Mouse (Mus musculus) midbrain, postnatal 0 days (tissue): ENCODE measurements at regions not wholly inside any gene's neighbourhood (a gene's known extent, or its start where the extent isn't known, plus 50 kb on each side); places are given as distances from the start of the nearest gene placed in this dataset.

ENCODE experiments used
- ATAC-seq: fragments of 200-750 bp; cut with Nextera tagmentation; 2 replicates; pipeline ENCODE4 v1.8.0; 2017; ENCODE audit warnings: moderate number of reproducible peaks, mild to moderate bottlenecking, moderate TSS enrichment, moderate library complexity; ENCODE audit not compliant: low FRiP score
- DNase-seq: peaks from one replicate; pipeline ENCODE4 v3.0.0-alpha.2; 2015; ENCODE audit warnings: low spot score
- H3K27ac ChIP-seq: fragments of 300-500 bp; sonication (generic); 2 replicates; pipeline ENCODE4 v1.5.1; 2014; ENCODE audit warnings: low read depth, mild to moderate bottlenecking, low read length, mixed read lengths
- H3K27me3 ChIP-seq: fragments of 300-500 bp; sonication (generic); 2 replicates; pipeline ENCODE4 v1.6.1; 2014; ENCODE audit warnings: low read length, control low read depth, mixed read lengths; ENCODE audit not compliant: insufficient read depth
- H3K36me3 ChIP-seq: fragments of 300-500 bp; sonication (generic); 2 replicates; pipeline ENCODE4 v1.6.1; 2014; ENCODE audit warnings: low read length, control low read depth, mixed read lengths; ENCODE audit not compliant: insufficient read depth
- H3K4me1 ChIP-seq: fragments of 300-500 bp; sonication (generic); 2 replicates; pipeline ENCODE4 v1.6.1; 2014; ENCODE audit warnings: mild to moderate bottlenecking, control low read depth, antibody characterized with exemption, low read length, mixed read lengths; ENCODE audit not compliant: insufficient read depth
- H3K4me2 ChIP-seq: fragments of 300-500 bp; sonication (generic); 2 replicates; pipeline ENCODE4 v1.6.1; 2014; ENCODE audit warnings: low read depth, mild to moderate bottlenecking, low read length, mixed read lengths; ENCODE audit not compliant: poor library complexity, severe bottlenecking
- H3K4me3 ChIP-seq: fragments of 300-500 bp; sonication (generic); 2 replicates; pipeline ENCODE4 v1.5.1; 2014; ENCODE audit warnings: low read depth, mild to moderate bottlenecking, low read length, moderate library complexity
- H3K9ac ChIP-seq: fragments of 300-500 bp; sonication (generic); replicated peaks from 2 replicates; pipeline ENCODE4 v1.6.1; 2014; ENCODE audit warnings: mild to moderate bottlenecking, low read length, moderate library complexity, mixed read lengths; ENCODE audit not compliant: poor library complexity, severe bottlenecking
- H3K9me3 ChIP-seq: fragments of 300-500 bp; sonication (generic); 2 replicates; pipeline ENCODE4 v1.6.1; 2016; ENCODE audit warnings: low read length, control low read depth
- CTCF ChIP-seq: IDR thresholded peaks from 2 replicates; pipeline ENCODE4 v1.5.1; 2016; ENCODE audit warnings: antibody characterized with exemption, mild to moderate bottlenecking
- WGBS: fragments of 180-500 bp; shearing (Covaris S2); extraction: QIAGEN DNeasy Blood & Tissue Kit; methylation state at CpG from one replicate; pipeline ENCODE4 v1.1.7; 2014; 5-methylcytosine and 5-hydroxymethylcytosine counted together

- H3K4me2 ChIP-seq, result no peak overlapping the region
- no peak overlapping the region for H3K27ac ChIP-seq
- no peaks in the 10 kb centered on the region for H3K9me3 ChIP-seq
- H3K36me3 ChIP-seq, result no peaks in the 10 kb centered on the region
- peak; percentile 72 for DNase-seq
- H3K4me3 ChIP-seq, result no peak overlapping the region
- no peak overlapping the region for H3K9ac ChIP-seq
- TF ChIP-seq CTCF, result no peak
- ATAC-seq, result no peak
- H3K4me1 ChIP-seq, result no peaks in the 10 kb centered on the region
- H3K27me3 ChIP-seq, result no peaks in the 10 kb centered on the region
- WGBS, result 60% methylated on average over 6 of the region's 6 CpGs
Observed at GRCm38 (mm10) chr10:8955499-8956211, 69.8 kb upstream of the Sash1 start.

- H3K9me3 ChIP-seq, result no peaks in the 10 kb centered on the region
- H3K36me3 ChIP-seq, result no peaks in the 10 kb centered on the region
- no peak for TF ChIP-seq CTCF
- H3K4me2 ChIP-seq, result no peak overlapping the region
- WGBS, result 86% methylated on average over 4 of the region's 4 CpGs
- H3K27me3 ChIP-seq, result no peaks in the 10 kb centered on the region
- ATAC-seq (no peak), DNase-seq (no peak)
- no peak overlapping the region for H3K27ac ChIP-seq
- no peaks in the 10 kb centered on the region for H3K4me1 ChIP-seq
- H3K9ac ChIP-seq, result no peak overlapping the region
- H3K4me3 ChIP-seq, result no peak overlapping the region
Observed at GRCm38 (mm10) chr10:8954003-8954402, 68.1 kb upstream of the Sash1 start.

- Histone ChIP-seq H3K27me3 (no peaks in the 10 kb centered on the region), H3K4me1 (no peaks in the 10 kb centered on the region), H3K36me3 (no peaks in the 10 kb centered on the region), H3K27ac (no peak overlapping the region), H3K9ac (no peak overlapping the region), H3K4me3 (no peak overlapping the region), H3K9me3 (no peaks in the 10 kb centered on the region), H3K4me2 (no peak overlapping the region)
- 81% methylated on average over 5 of the region's 5 CpGs for WGBS
- DNase-seq (no peak), ATAC-seq (no peak)
- no peak for TF ChIP-seq CTCF
Observed at GRCm38 (mm10) chr10:8952922-8953321, 67.1 kb upstream of the Sash1 start.

GRCm38 (mm10) chr10:8951937-8952336, 66.1 kb upstream of the Sash1 start:
- no peak for ATAC-seq
- 96% methylated on average over 3 of the region's 3 CpGs for WGBS
- TF ChIP-seq CTCF, result no peak

GRCm38 (mm10) chr10:8951236-8951825, 65.5 kb upstream of the Sash1 start:
- Histone ChIP-seq H3K9me3 (no peaks in the 10 kb centered on the region), H3K4me1 (no peaks in the 10 kb centered on the region), H3K27me3 (no peaks in the 10 kb centered on the region), H3K36me3 (no peaks in the 10 kb centered on the region), H3K4me2 (no peak overlapping the region), H3K4me3 (no peak overlapping the region), H3K27ac (no peak overlapping the region), H3K9ac (no peak overlapping the region)
- no peak for TF ChIP-seq CTCF
- DNase-seq (no peak), ATAC-seq (no peak)
- WGBS, result 81% methylated on average over 10 of the region's 10 CpGs

More at GRCm38 (mm10) chr10:8951937-8952336, 66.1 kb upstream of the Sash1 start:
- H3K4me1 ChIP-seq, result no peaks in the 10 kb centered on the region
- no peaks in the 10 kb centered on the region for H3K9me3 ChIP-seq
- no peaks in the 10 kb centered on the region for H3K36me3 ChIP-seq
- no peak overlapping the region for H3K4me2 ChIP-seq
- H3K4me3 ChIP-seq, result no peak overlapping the region
- H3K27me3 ChIP-seq, result no peaks in the 10 kb centered on the region
- no peak overlapping the region for H3K9ac ChIP-seq
- no peak overlapping the region for H3K27ac ChIP-seq
- no peak for DNase-seq

- Histone ChIP-seq H3K4me1 (no peaks in the 10 kb centered on the region; the same call in 1 of the 2 replicates), H3K9ac (no peak overlapping the region), H3K27ac (no peak overlapping the region), H3K9me3 (no peaks in the 10 kb centered on the region), H3K27me3 (no peaks in the 10 kb centered on the region), H3K36me3 (no peaks in the 10 kb centered on the region), H3K4me2 (no peak overlapping the region), H3K4me3 (no peak overlapping the region)
- DNase-seq, result no peak
- no peak for TF ChIP-seq CTCF
- WGBS, result 78% methylated on average over 3 of the region's 3 CpGs
- no peak for ATAC-seq
Observed at GRCm38 (mm10) chr10:8948227-8948626, 62.4 kb upstream of the Sash1 start.
